Mouse (Mus musculus) ES-E14 (cell line): ENCODE results near the gene Armcx4.

ENCODE experiments used
- HCFC1 ChIP-seq: IDR thresholded peaks from 2 replicates; pipeline ENCODE4 v1.6.1; 2012; ENCODE audit warnings: low read length, inconsistent platforms, borderline replicate concordance; ENCODE audit not compliant: insufficient read depth
- ZC3H11A ChIP-seq: IDR thresholded peaks from 2 replicates; pipeline ENCODE4 v1.6.1; 2012; ENCODE audit warnings: low read depth, mild to moderate bottlenecking, inconsistent platforms, low read length, borderline replicate concordance

GRCm38 (mm10) chrX:134741862-134742261 lies 55.5 kb downstream of the Armcx4 start:
- no peak for TF ChIP-seq HCFC1
- TF ChIP-seq ZC3H11A = no peak
